Mouse (Mus musculus) brain, embryonic 14.5 days (tissue): ENCODE data around the gene Ttc9.

ENCODE experiments used
- CTCF ChIP-seq: fragments of 200-500 bp; IDR thresholded peaks from 2 replicates; pipeline ENCODE4 v1.5.1; 2012; ENCODE audit warnings: inconsistent platforms, mild to moderate bottlenecking, moderate library complexity, borderline replicate concordance; ENCODE audit not compliant: insufficient read depth, insufficient read length; ENCODE audit errors: extremely low read depth
- POLR2A ChIP-seq: fragments of 200-500 bp; IDR thresholded peaks from 2 replicates; pipeline ENCODE4 v1.6.1; 2012; ENCODE audit warnings: mild to moderate bottlenecking, inconsistent platforms, borderline replicate concordance; ENCODE audit not compliant: poor library complexity, insufficient read depth, insufficient read length, severe bottlenecking; ENCODE audit errors: extremely low read depth

- no peak for TF ChIP-seq CTCF
- TF ChIP-seq POLR2A = no peak
These were observed 37.4 kb downstream of the Ttc9 start for GRCm38 (mm10) chr12:81668406-81668805.
